Mouse (Mus musculus) cortical plate, adult 2 months (tissue): Measurements from ENCODE around the gene Smarcc2. TPM values are rescaled to one million over a fixed set of nuclear protein-coding genes. Genes with fewer than 3 reads are reported as not detected.

Source experiments
- H3K27ac ChIP-seq: fragments of 200-500 bp; 2 replicates; pipeline ENCODE4 v1.5.1; 2012; ENCODE audit warnings: low read length, control low read depth, inconsistent platforms; ENCODE audit not compliant: insufficient read depth
- H3K4me1 ChIP-seq: fragments of 200-500 bp; 2 replicates; pipeline ENCODE4 v1.6.1; 2011; ENCODE audit warnings: low read length; ENCODE audit not compliant: control insufficient read depth, insufficient read depth
- H3K4me3 ChIP-seq: fragments of 200-500 bp; 2 replicates; pipeline ENCODE4 v1.5.1; 2011; ENCODE audit warnings: mild to moderate bottlenecking, low read length, control low read depth; ENCODE audit not compliant: insufficient read depth
- CTCF ChIP-seq: fragments of 200-500 bp; IDR thresholded peaks from 2 replicates; pipeline ENCODE4 v1.5.1; 2011; ENCODE audit warnings: mild to moderate bottlenecking, control low read depth, low read length; ENCODE audit not compliant: insufficient read depth; ENCODE audit errors: extremely low read depth
- POLR2A ChIP-seq: fragments of 200-500 bp; IDR thresholded peaks from 2 replicates; pipeline ENCODE4 v1.6.1; 2011; ENCODE audit warnings: mild to moderate bottlenecking, low read length, control low read depth; ENCODE audit not compliant: insufficient read depth; ENCODE audit errors: extremely low read depth
- polyA plus RNA-seq: library from polyadenylated mRNA; depleted of rRNA; stranded (reverse); fragments of >200 nt; gene quantifications from 2 replicates; pipeline ENCODE4 v1.2.3, GENCODE M21; 2012; rRNA removed

The Smarcc2 gene
- polyA plus RNA-seq, 1 experiment = 209 TPM

DNA sequence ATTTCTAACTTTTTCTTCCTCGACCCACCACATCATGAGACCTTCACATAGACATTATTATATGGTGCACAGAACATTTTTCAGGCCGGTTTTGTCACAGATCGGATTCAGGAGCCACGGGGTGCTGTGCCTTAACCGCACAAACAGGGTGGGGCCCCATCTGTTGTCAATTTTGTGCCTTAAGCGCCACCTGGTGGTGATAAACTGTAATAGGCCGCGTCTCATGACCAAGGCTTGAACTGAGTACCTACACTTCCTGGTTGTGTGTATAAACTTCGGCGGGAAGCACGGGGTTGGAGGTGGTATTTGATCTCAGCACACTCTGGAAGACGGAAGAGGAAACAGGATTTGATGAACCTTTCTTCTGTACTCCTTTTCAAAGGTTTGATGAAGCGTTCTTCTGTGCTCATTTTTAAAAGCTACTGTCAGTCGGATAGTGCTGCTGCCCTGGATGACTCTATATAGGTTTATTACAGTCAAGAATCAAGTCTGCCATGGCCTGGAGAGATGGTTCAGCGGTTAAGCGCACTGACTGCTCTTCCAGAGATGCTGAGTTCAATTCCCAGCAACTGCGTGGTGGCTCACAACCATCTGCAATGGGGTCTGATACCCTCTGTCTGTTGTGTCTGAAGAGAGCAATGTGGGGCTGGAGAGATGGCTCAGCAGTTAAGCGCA, 77.4 kb downstream of the Smarcc2 start:
- TF ChIP-seq CTCF (peak; percentile 81), POLR2A (no peak)
- no peak overlapping the region for H3K4me3 ChIP-seq
- no peak overlapping the region for H3K27ac ChIP-seq

DNA sequence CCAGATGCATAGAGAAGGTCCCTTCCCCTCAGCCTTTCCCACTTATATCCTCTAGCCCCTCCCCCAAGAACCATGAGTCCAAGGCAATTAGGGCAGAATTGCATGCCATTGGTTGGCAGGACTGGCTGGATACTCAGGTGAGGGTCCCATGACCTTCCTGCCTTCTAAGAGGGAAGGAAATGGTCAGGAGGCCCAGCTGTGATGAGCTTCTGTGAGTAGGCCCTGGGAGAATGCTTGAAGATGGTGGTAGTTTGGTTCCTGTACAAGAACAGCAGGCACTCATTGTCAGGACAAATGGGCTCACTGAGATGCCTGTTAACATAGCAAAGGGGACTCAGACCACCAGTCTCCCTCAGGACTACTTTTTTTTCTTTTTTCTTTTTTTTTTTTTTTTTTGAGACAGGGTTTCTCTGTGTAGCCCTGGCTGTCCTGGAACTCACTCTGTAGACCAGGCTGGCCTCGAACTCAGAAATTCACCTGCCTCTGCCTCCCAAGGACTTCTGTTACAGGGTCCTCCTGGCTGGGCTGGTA, 79.4 kb downstream of the Smarcc2 start:
- H3K4me3 ChIP-seq = no peak overlapping the region
- no peak overlapping the region for H3K27ac ChIP-seq
- no peak for TF ChIP-seq CTCF
- no peak for TF ChIP-seq POLR2A
- H3K4me1 ChIP-seq = peaks cover 5% of the 10 kb centered on the region; the same call in 1 of the 2 replicates

More for the DNA sequence above, 77.4 kb downstream of the Smarcc2 start:
- no peaks in the 10 kb centered on the region for H3K4me1 ChIP-seq

Other genes with a start within 250 kb of the Smarcc2 start
- gene Spryd4, start 247.4 kb upstream of the Smarcc2 start, polyA plus RNA-seq = 9.0 and 10.0 TPM in 2 replicates
- not detected in 2 replicates for gene Mip, start 233.4 kb upstream of the Smarcc2 start, polyA plus RNA-seq
- 3.7 and 4.3 TPM in 2 replicates for gene Timeless, start 227.2 kb upstream of the Smarcc2 start, polyA plus RNA-seq
- not detected in 2 replicates for gene Apon, start 205.2 kb upstream of the Smarcc2 start, polyA plus RNA-seq
- 0.23 and 0.29 TPM in 2 replicates for gene Apof, start 190.6 kb upstream of the Smarcc2 start, polyA plus RNA-seq
- gene Stat2, start 188.7 kb upstream of the Smarcc2 start, polyA plus RNA-seq = 33.5 and 34.2 TPM in 2 replicates
- gene Il23a, start 160.5 kb upstream of the Smarcc2 start, polyA plus RNA-seq = 0.54 and 0.55 TPM in 2 replicates
- 22.8 and 24.6 TPM in 2 replicates for gene Pan2, start 155.9 kb upstream of the Smarcc2 start, polyA plus RNA-seq
- 63.7 and 65.8 TPM in 2 replicates for gene Cnpy2, start 136.8 kb upstream of the Smarcc2 start, polyA plus RNA-seq
- gene Cs, start 121.5 kb upstream of the Smarcc2 start, polyA plus RNA-seq = 224 and 233 TPM in 2 replicates
- 101 and 103 TPM in 2 replicates for gene Coq10a, start 90.3 kb upstream of the Smarcc2 start, polyA plus RNA-seq
- 30.0 and 30.4 TPM in 2 replicates for gene Ankrd52, start 82.1 kb upstream of the Smarcc2 start, polyA plus RNA-seq
- gene Slc39a5, start 58.0 kb upstream of the Smarcc2 start, polyA plus RNA-seq = 0.51 and 0.73 TPM in 2 replicates
- gene Nabp2, start 47.8 kb upstream of the Smarcc2 start, polyA plus RNA-seq = 79.4 and 83.4 TPM in 2 replicates
- gene Rnf41, start 47.6 kb upstream of the Smarcc2 start, polyA plus RNA-seq = 78.2 and 78.5 TPM in 2 replicates
- gene Myl6, start 34.9 kb downstream of the Smarcc2 start, polyA plus RNA-seq = 1,299 and 1,338 TPM in 2 replicates
- gene Myl6b, start 39.4 kb downstream of the Smarcc2 start, polyA plus RNA-seq = 33.7 and 36.7 TPM in 2 replicates
- 11.6 and 12.0 TPM in 2 replicates for gene Esyt1, start 66.6 kb downstream of the Smarcc2 start, polyA plus RNA-seq
- gene Zc3h10, start 88.5 kb downstream of the Smarcc2 start, polyA plus RNA-seq = 11.9 and 12.9 TPM in 2 replicates
- gene Rpl41, start 90.1 kb downstream of the Smarcc2 start, polyA plus RNA-seq = 2,251 and 2,284 TPM in 2 replicates
- 67.5 and 71.0 TPM in 2 replicates for gene Pa2g4, start 106.7 kb downstream of the Smarcc2 start, polyA plus RNA-seq
- 7.6 and 9.1 TPM in 2 replicates for gene Erbb3, start 130.4 kb downstream of the Smarcc2 start, polyA plus RNA-seq
- gene Rps26, start 167.5 kb downstream of the Smarcc2 start, polyA plus RNA-seq = 354 and 390 TPM in 2 replicates
- gene Ikzf4, start 186.7 kb downstream of the Smarcc2 start, polyA plus RNA-seq = 8.3 and 9.2 TPM in 2 replicates
- 11.3 and 12.1 TPM in 2 replicates for gene Suox, start 214.8 kb downstream of the Smarcc2 start, polyA plus RNA-seq
- gene Rab5b, start 237.0 kb downstream of the Smarcc2 start, polyA plus RNA-seq = 120 and 125 TPM in 2 replicates
- gene Pmel, start 244.9 kb downstream of the Smarcc2 start, polyA plus RNA-seq = 0.61 and 0.66 TPM in 2 replicates
- 4.5 and 4.6 TPM in 2 replicates for gene Cdk2, start 245.8 kb downstream of the Smarcc2 start, polyA plus RNA-seq